Mouse (Mus musculus): ENCODE data around the gene Sbno2.

GRCm38 (mm10) chr10:80129846-80130245, 24.5 kb upstream of the Sbno2 start:
- TF ChIP-seq CTCF (IDR thresholded peaks at IDR 0.05; ENCODE audit: low read depth) (no peak), EP300 (IDR thresholded peaks at IDR 0.05; ENCODE audit: low read depth) (no peak)
